Mouse (Mus musculus) adipocyte (in vitro differentiated cells): ENCODE data around the gene Zfp784.
"Not testable (repeated sequence)": the region's sequence is repeated elsewhere in the genome, so short reads cannot be mapped to it uniquely, and the experiment has no call there.

ENCODE experiments used
- DNase-seq: peaks from one replicate; pipeline ENCODE4 v3.0.0-alpha.2; 2016; ENCODE audit warnings: low spot score

Gene Zfp784

GRCm38 (mm10) chr7:5038109-5038732 is at the start of gene Zfp784:
Zfp784 (minus strand) TSS chr7:5038446.
- DNase-seq, result peak; percentile 88

DNA sequence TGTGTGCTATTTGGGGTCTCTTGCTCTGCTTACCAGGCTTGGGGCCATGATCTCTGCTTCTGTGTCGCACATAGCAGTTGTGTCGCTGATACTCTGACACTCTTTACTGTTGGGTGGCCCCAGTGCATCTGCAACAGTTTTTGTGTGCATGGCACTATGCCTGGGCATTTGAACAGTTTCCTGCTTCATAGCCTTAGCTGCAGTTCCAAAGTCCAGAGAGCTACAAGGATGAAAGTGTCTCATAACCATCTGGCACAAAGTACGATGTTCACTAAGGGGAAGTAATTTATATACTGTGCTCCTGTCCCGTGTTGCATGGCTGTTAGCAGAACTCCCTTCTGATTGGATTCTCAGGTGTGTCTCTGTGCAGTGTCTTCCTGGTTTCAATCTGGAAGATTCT is 49.6 kb upstream of the Zfp784 start:
- DNase-seq, result no peak

DNA sequence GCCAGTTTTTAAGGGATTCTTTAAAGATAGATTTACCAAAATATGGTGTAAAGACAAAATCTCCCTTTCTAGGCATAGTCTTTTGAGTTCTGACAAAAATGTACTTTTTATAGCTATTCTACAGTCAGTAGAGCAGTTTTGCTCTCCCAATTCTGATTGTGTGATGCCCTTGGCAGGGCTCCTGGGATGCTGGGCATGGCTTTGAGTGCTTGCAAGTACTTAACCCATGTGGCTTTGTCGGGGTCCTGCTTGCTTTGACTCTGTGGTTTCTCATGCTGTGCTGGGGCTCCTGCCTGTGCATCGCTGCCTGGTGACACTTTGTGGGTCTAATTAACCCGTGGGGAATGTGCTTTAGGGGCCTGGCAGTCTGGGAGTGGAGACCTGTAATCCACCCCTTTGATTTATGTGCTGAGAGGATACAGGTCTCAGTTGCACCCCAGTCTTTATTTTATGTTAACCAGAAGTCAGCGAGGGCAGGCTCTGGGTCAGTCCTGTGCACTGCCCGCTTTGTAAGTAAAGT is 48.7 kb upstream of the Zfp784 start:
- no peak for DNase-seq

- DNase-seq, result no peak
These were observed 47.3 kb upstream of the Zfp784 start for GRCm38 (mm10) chr7:5085512-5085911.

DNA sequence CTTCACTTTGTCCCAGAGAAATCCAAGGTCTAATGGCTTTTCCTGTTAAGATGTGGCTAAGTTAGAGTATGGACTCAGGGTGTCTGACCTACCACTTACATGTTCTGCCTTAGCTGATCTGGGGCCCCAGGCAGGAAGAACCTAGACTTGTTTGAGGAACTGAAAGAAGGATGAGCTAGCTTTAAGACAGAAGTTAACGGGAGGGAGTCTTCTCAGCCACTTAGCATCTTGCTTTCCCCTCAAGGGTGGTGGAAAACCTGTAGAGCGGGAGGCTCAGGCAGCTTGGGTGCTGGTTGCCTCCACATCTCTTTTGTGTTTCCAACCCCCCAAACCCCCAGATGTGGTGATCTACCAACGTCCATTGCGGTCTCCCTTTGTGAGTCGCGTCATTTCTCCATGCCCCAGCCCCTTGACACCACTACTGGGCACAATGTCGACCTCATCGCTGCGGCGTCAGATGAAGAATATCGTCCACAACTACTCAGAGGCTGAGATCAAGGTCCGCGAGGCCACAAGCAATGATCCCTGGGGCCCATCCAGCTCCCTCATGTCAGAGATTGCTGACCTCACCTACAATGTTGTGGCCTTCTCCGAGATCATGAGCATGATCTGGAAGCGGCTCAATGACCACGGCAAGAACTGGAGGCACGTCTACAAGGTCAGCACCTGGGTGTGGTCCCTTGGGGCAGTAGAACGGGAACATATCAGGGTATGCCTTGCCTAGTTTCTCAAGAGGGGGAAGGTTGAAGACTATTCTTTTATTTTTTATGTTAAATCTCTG is 45.3 kb upstream of the Zfp784 start:
- DNase-seq, result no peak

GRCm38 (mm10) chr7:5081939-5082338 is 43.7 kb upstream of the Zfp784 start:
- no peak for DNase-seq

DNA sequence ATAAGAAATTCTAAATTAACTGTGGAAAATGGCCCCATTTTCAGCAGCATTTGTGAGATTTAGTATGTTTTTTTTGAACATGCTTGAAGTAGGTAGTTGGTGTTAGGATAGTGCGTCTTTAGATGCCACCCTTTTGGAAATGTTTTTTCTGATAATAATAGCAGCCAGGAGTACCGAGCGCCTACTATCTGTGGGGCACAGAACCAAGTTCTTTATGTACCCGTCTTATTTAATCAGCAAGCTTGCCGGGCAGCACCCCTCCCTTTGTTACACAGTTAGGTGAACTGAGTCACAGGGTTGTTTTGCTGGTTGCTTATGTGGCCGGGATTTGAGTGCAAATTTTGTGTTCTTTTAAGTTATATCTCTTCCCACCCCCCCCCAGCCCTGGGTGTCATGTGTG is 43.0 kb upstream of the Zfp784 start:
- no peak for DNase-seq

DNA sequence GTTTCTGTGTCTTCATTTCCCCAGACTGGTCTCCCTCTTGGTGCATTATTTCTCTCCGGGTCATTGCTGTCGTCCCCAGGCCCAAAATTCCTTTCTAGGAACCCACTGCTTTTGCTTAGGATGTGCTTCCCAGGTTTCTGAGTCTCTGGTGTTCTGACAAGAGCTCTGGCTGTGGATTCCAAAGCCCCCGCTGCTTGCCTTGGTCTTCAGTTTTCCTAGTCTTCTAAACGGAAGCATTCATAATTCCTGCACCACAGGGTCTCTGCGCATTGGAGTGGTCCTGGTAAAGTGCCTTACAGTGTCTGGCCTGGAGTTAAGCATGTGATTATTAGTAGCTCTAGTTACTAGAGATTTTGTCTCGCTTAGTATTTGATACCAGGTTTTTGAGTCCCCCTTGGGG is 42.6 kb upstream of the Zfp784 start:
- DNase-seq, result no peak

DNA sequence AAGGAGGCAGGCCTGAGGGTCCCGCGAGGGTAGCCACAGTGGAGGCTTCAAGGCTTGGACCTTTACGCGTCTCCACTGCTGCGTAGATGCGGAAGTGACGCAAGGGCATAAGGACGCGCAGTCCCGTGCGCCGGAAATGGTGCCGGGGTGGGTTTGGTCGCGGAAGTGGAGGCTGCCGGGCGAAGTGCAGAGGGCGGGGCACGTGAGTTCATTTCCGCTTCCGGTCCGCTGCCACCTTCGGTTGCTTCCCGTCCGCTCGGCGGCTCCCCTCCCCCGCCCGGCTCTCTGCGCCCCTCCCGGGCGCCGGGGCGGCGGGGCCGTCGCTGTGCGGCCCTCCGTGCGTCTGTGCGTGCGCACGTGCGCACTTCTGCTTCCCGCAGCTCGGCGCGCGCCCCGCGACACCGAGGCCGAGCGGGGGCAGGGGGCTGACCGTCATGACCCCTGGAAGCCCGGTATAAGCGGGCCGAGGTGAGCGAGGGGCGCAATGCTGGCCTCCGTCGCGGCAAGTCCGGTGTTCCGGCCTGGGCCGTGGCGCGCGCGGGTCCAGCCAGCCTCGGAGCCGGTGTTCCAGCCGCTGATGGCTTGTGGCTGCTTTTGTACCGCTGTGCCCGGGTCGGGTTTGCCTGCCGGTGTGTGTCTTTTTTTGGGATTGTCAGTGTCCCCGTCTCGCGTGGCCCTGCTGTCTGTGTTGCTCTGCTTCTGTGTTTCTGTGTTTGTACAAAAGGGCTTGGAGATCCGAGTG is 41.9 kb upstream of the Zfp784 start, which contains the start of gene Epn1:
Gene Epn1 (plus strand): TSS at position 226 of the 742 bp plus-strand sequence.
- DNase-seq, result peak; percentile 92

- not testable (repeated sequence) for DNase-seq
These were observed 41.2 kb upstream of the Zfp784 start for GRCm38 (mm10) chr7:5079365-5080009.

- no peak for DNase-seq
These were observed 38.7 kb upstream of the Zfp784 start for GRCm38 (mm10) chr7:5076931-5077330.

- no peak for DNase-seq
These were observed 36.7 kb upstream of the Zfp784 start for GRCm38 (mm10) chr7:5074984-5075383.

DNA sequence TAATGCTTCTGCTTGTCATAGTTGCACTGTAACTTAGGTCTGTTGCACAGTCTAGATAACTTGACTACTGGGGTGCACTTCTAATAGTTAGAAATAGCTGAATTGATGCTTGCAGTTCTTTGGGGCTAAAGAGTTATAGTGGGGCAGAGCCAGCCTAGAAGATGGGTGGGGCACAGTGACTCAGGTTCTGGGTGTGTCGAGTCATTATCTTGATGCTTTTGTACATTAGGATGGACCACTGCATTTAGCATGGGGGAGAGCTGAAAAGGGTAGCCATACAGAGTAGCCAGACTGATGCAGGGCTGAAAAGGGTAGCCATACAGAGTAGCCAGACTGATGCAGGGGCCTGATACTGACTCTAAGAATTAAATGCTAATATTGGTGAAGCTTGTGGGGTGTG is 35.3 kb upstream of the Zfp784 start:
- DNase-seq, result no peak

DNA sequence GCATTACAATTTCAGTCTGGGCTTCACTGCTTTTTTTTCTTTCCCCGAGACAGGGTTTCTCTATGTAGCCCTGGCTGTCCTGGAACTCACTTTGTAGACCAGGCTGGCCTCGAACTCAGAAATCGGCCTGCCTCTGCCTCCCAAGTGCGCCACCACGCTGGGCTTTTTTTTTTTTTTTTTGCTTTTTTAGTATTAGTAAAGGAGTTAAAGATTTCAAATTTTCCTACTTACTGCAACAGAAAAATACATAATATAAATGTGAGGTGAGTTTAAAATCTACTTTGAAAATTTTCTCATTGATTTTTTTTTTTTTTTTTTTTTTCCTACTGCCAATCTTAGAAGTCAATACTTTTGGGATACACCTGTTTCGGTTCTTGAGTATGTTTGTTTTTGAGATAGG is 26.6 kb upstream of the Zfp784 start:
- DNase-seq, result no peak

DNA sequence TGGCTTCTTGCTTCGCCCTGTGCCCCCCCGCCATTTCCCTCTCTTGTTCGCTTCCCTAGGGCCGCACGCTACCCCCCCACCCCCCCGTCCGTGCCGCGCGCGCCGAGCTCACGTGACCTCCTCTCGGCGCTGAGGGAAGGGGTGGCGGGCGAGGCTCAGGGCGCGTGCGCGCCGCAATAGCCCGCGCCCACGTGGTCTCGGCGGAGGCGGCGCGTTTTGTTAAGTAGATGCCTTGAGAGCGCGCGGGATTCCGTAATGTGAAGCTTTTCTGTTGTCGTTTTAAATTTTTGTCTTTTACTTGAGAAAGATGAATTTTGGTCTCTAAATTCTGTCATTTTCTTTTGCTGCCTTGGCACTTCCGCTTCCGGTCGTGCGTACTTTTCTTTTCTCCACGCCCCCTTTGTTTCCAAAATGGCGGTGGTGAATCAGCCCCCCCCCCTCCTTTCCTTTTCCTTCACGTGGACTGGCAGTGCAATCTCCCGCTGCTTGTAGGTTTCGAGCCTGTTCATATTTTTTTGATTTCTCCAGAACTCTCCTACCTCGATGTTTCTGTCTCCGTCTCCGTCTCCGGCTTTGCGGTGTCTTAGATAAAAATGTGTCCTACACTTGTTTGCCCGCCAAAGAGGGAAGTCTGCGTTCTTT is 24.2 kb upstream of the Zfp784 start:
- DNase-seq, result peak; percentile 85

- DNase-seq, result peak; percentile 84
These were observed 23.6 kb upstream of the Zfp784 start, which contains the start of gene U2af2 for GRCm38 (mm10) chr7:5061774-5062359. U2af2 (plus strand) TSS chr7:5062143.

- DNase-seq, result peak; percentile 96
These were observed 22.9 kb upstream of the Zfp784 start for GRCm38 (mm10) chr7:5060944-5061773.

- peak; percentile 81 for DNase-seq
These were observed 22.0 kb upstream of the Zfp784 start for GRCm38 (mm10) chr7:5060239-5060731.

GRCm38 (mm10) chr7:5059421-5059820 is 21.2 kb upstream of the Zfp784 start:
- DNase-seq, result no peak

- DNase-seq, result no peak
These were observed 20.4 kb upstream of the Zfp784 start for GRCm38 (mm10) chr7:5058631-5059030.
